ENCODE assay signal across 16 mouse cellular contexts in genomic region chr10:46454442-46454841, GRCm38 (mm10).
"Had no signal": no experiment of that assay in that cellular context is flagged by ENCODE, and none has a peak within 500 bp of the region (broad histone marks: within the 10 kb centered on the region; RNA-seq: fewer than 3 reads in every experiment).

No protein-coding gene starts in this region.

- H3K4me1 ChIP-seq: liver, embryonic 13.5 days; liver, embryonic 15.5 days; lung, embryonic 15.5 days; megakaryocyte, embryonic 14.5 days; neural tube, embryonic 12.5 days had no signal

- H3K36me3 ChIP-seq: liver, embryonic 13.5 days; liver, embryonic 15.5 days; lung, embryonic 15.5 days; neural tube, embryonic 12.5 days had no signal

- H3K27me3 ChIP-seq: liver, embryonic 13.5 days; liver, embryonic 15.5 days; lung, embryonic 15.5 days; megakaryocyte, embryonic 14.5 days; neural tube, embryonic 12.5 days had no signal

- H3K9ac ChIP-seq: liver, embryonic 13.5 days; liver, embryonic 15.5 days; liver, postnatal 0 days; lung, embryonic 15.5 days; neural tube, embryonic 12.5 days had no signal

- H3K27ac ChIP-seq: liver, embryonic 13.5 days; liver, embryonic 15.5 days; lung, embryonic 15.5 days; macrophage; neural tube, embryonic 12.5 days had no signal

- ATAC-seq: liver, postnatal 0 days; lung, postnatal 0 days had no signal

- H3K4me2 ChIP-seq: liver, embryonic 11.5 days; liver, embryonic 13.5 days; liver, embryonic 15.5 days; lung, embryonic 15.5 days; neural tube, embryonic 12.5 days had no signal

- H3K4me3 ChIP-seq: liver, embryonic 13.5 days; liver, embryonic 15.5 days; lung, embryonic 15.5 days; megakaryocyte, embryonic 14.5 days; neural tube, embryonic 12.5 days had no signal

- H3K9me3 ChIP-seq: liver, embryonic 13.5 days; liver, embryonic 15.5 days; lung, embryonic 15.5 days; megakaryocyte, embryonic 14.5 days; neural tube, embryonic 12.5 days had no signal

- DNase-seq: liver, embryonic 13.5 days; liver, postnatal 0 days; lung, adult 2 months; lung, postnatal 14 days; lung, postnatal 36 days; right cerebral cortex, postnatal 14 days; thymus, adult 18-20 months; thymus, postnatal 14 days; thymus, postnatal 36 days had no signal
